Mouse (Mus musculus) midbrain, embryonic 12.5 days (tissue): Measurements from ENCODE around the gene Cdk16. TPM values are rescaled to one million over a fixed set of nuclear protein-coding genes. Genes with fewer than 3 reads are reported as not detected.

ENCODE experiments used
- ATAC-seq: fragments of 200-750 bp; cut with Nextera tagmentation; 2 replicates; pipeline ENCODE4 v1.8.0; 2017; ENCODE audit warnings: low read depth, moderate TSS enrichment, moderate library complexity; ENCODE audit not compliant: low FRiP score
- H3K27ac ChIP-seq: fragments of 300-500 bp; sonication (generic); replicated peaks from 2 replicates; pipeline ENCODE4 v1.5.1; 2016; ENCODE audit warnings: mild to moderate bottlenecking
- H3K27me3 ChIP-seq: fragments of 300-500 bp; sonication (generic); 2 replicates; pipeline ENCODE4 v1.6.1; 2016; ENCODE audit warnings: mild to moderate bottlenecking
- H3K36me3 ChIP-seq: fragments of 300-500 bp; sonication (generic); 2 replicates; pipeline ENCODE4 v1.6.1; 2016
- H3K4me1 ChIP-seq: fragments of 300-500 bp; sonication (generic); 2 replicates; pipeline ENCODE4 v1.6.1; 2016
- H3K4me2 ChIP-seq: fragments of 300-500 bp; sonication (generic); replicated peaks from 2 replicates; pipeline ENCODE4 v1.6.1; 2016; ENCODE audit warnings: mild to moderate bottlenecking, moderate library complexity
- H3K4me3 ChIP-seq: fragments of 300-500 bp; sonication (generic); 2 replicates; pipeline ENCODE4 v1.5.1; 2016; ENCODE audit warnings: mild to moderate bottlenecking
- H3K9ac ChIP-seq: fragments of 300-500 bp; sonication (generic); replicated peaks from 2 replicates; pipeline ENCODE4 v1.6.1; 2016; ENCODE audit warnings: mild to moderate bottlenecking, moderate library complexity
- H3K9me3 ChIP-seq: fragments of 300-500 bp; sonication (generic); 2 replicates; pipeline ENCODE4 v1.6.1; 2016; ENCODE audit warnings: mild to moderate bottlenecking
- WGBS: fragments of 180-500 bp; shearing (Covaris S2); methylation state at CpG from one replicate; pipeline ENCODE4 v1.1.7; 2016; 5-methylcytosine and 5-hydroxymethylcytosine counted together
- polyA plus RNA-seq: library from polyadenylated mRNA; unstranded; fragments of >200 nt; fragmentation: Nextera tagmentation; extraction: Ambion mirVana; gene quantifications from 2 replicates; pipeline ENCODE4 v1.2.1, GENCODE M21; 2016

The Cdk16 gene
- 136 and 150 TPM in 2 replicates for polyA plus RNA-seq

DNA sequence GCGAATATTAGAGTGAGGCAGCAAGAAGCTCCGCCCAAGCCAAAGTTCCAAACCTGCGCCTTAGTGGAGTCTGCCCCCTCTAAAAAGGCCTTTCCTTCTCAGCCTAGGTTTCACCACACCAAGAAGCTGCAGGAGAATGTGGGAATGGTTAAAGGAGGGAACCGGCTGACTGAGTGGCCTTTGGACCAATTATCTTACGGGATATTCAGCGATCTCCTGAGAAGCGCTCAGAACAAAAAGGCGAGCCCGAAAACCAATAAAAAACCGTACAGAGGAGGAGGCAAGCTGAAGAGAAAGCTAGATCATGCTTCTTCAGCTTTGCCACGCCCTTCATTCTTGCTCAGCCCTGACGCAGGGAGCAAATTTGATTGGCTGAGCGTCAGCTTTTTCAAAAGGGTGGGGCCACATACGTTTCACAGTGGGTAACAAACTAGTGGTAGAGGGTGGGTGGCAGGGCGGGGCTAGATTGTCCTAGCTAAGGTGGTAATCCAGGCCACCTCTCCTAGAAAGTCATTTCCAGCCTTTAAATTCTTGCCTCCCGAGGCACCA is at the start of gene Cdk16:
Gene Cdk16, plus strand, starts transcription at position 436 of the 549 bp plus-strand sequence.
- no peaks in the 10 kb centered on the region for H3K27me3 ChIP-seq
- WGBS = 19% methylated on average over 16 of the region's 16 CpGs
- ATAC-seq = peak; percentile 91
- H3K9ac ChIP-seq = peak within 1 kb of the TSS; percentile 75
- peak within 1 kb of the TSS; percentile 97 for H3K27ac ChIP-seq
- H3K36me3 ChIP-seq = peaks cover 7% of the 10 kb centered on the region
- H3K4me2 ChIP-seq = peak within 1 kb of the TSS; percentile 62
- H3K4me3 ChIP-seq = peak within 1 kb of the TSS; percentile 68
- H3K9me3 ChIP-seq = no peaks in the 10 kb centered on the region
- peaks cover 8% of the 10 kb centered on the region for H3K4me1 ChIP-seq

DNA sequence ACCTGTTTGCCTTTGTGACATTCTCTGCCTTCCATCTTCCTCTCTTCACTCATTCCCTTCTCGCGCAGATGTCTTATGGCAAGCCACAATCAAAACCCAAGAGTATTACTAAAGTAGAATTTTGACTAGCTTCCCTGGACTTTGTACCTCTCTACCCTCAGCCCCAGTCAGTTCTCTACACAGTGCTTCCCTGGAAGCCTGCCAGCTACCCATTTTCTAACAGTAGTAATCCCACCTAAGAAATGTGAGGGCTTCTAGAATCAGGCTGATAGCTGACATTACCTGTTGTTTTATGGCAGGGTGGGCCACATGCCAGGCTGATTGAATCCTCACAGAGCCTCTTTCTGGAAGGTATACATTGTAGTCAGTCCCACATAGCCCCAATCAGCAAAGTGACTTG is 49.6 kb upstream of the Cdk16 start:
- Histone ChIP-seq H3K9me3 (no peaks in the 10 kb centered on the region), H3K36me3 (peaks cover 65% of the 10 kb centered on the region), H3K4me2 (no peak overlapping the region), H3K4me3 (no peak overlapping the region), H3K27me3 (no peaks in the 10 kb centered on the region), H3K4me1 (no peaks in the 10 kb centered on the region), H3K27ac (no peak overlapping the region), H3K9ac (no peak overlapping the region)
- 95% methylated on average over 2 of the region's 2 CpGs for WGBS
- no peak for ATAC-seq

DNA sequence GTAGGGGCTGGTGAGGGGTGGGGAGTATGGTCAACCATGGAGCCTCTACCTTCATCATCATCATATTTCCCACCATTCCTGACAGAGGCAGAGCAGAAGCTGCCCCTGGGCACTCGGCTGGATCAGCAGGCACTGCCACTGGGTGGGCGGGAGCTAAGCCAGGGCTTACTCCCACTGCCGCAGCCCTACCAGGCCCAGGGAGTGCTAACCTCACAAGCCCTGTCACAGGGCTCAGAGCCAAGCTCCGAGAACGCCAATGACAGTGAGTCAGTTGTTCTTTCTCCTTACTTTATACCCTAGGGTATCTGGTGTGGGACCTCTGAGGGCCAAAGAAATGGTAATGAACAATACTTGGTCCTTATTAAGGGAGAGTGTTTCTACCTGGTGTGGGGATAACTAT is 43.0 kb upstream of the Cdk16 start:
- 85% methylated on average over 5 of the region's 5 CpGs for WGBS
- Histone ChIP-seq H3K9ac (no peak overlapping the region), H3K27ac (no peak overlapping the region), H3K27me3 (no peaks in the 10 kb centered on the region), H3K9me3 (no peaks in the 10 kb centered on the region), H3K36me3 (peaks cover 85% of the 10 kb centered on the region), H3K4me3 (no peak overlapping the region), H3K4me2 (no peak overlapping the region), H3K4me1 (no peaks in the 10 kb centered on the region)
- ATAC-seq = no peak

DNA sequence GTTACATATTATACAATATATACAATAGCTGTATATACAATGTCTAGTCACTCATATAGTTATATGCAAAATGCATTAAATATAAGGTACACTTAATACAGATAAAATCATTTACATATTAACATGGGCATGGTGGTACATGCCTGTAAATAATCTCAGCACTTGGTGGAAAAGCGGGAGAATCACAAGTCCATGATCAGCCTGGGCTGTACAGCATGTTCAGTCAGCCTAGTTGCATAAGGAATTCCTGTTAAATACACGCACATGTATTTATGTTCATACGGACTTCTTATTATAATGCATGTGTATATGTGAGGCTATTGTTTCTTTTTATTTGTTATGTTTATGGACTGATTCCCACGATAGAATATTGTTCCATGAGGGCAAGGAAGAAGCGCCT is 30.2 kb upstream of the Cdk16 start:
- Histone ChIP-seq H3K27me3 (no peaks in the 10 kb centered on the region), H3K27ac (no peak overlapping the region), H3K9ac (no peak overlapping the region), H3K36me3 (no peaks in the 10 kb centered on the region), H3K4me2 (peak overlapping the region; percentile 61), H3K4me3 (no peak overlapping the region), H3K9me3 (no peaks in the 10 kb centered on the region), H3K4me1 (0 out of 2 replicates have a peak, but pooled peaks cover 4% of the 10 kb centered on the region)
- WGBS = 35% methylated on average over 5 of the region's 5 CpGs
- no peak for ATAC-seq

DNA sequence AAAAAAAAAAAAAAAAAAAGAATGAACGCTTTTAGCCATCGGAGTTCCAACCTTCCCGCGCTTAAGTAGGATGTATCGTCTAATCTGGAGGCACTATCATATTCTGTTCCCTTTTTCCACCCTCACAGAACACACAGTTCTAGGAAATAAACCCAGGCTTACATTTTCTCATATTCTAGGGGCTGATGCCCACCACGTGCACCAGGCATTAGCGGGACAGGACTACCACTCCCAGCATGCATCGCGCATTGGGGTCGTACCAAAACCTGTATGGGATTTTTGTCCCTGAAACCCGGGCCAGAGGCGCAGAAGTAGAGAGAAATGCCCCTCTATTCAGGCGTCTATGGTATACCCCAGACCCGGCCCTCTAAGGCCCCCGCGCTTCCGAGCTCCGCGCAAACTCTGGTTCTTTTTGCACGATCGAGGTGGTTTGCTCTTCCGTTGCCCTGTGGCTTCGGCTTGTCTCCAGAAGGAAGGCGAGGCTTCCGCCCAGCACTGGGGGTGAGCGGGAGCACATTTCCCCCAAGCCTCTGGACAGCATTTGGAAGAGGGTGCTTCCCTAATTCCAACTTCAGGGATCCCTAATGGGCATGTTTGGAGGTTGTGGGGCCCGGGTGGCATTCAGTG is 29.6 kb upstream of the Cdk16 start, which contains the start of gene Uba1:
Gene Uba1, plus strand, starts transcription at position 301 of the 627 bp plus-strand sequence.
- peak; percentile 79 for ATAC-seq
- H3K36me3 ChIP-seq = no peaks in the 10 kb centered on the region
- H3K4me3 ChIP-seq = peak within 1 kb of the TSS; percentile 46
- no peaks in the 10 kb centered on the region for H3K9me3 ChIP-seq
- peak within 1 kb of the TSS; percentile 61 for H3K4me2 ChIP-seq
- H3K27me3 ChIP-seq = no peaks in the 10 kb centered on the region
- WGBS = 20% methylated on average over 27 of the region's 27 CpGs
- peak within 1 kb of the TSS; percentile 37; the same call in 1 of the 2 replicates for H3K9ac ChIP-seq
- no peak within 1 kb of the TSS for H3K27ac ChIP-seq
- 0 out of 2 replicates have a peak, but pooled peaks cover 4% of the 10 kb centered on the region for H3K4me1 ChIP-seq

DNA sequence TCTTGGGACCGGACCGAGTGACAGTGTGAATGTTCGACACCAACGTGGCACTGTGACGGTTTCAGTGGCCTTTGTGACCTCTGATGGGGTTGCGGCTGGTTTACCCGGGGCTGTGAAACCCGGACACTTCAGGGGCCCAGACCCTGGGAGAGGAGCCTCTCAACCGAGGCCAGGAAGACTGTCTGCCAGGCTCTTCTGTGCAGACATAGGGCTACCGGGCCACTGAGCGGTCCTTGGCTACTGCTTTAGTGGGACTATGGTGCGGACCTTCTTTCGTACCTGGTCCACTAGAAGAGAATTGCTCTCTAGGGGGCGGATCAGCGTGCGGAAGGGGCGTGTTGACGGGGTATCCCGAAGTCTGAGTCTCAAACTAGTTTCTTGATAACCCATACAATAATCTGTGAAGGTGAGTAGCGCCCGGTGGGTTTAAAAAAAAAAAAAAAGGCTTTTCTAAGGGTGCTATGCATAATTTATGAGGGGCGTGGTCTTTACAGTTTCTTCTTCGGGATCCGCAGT is 28.8 kb upstream of the Cdk16 start:
- Histone ChIP-seq H3K4me1 (0 out of 2 replicates have a peak, but pooled peaks cover 4% of the 10 kb centered on the region), H3K36me3 (no peaks in the 10 kb centered on the region), H3K9ac (peak overlapping the region; percentile 37; the same call in 1 of the 2 replicates), H3K4me2 (peak overlapping the region; percentile 61), H3K27me3 (no peaks in the 10 kb centered on the region), H3K27ac (no peak overlapping the region), H3K9me3 (no peaks in the 10 kb centered on the region), H3K4me3 (peak overlapping the region; percentile 46)
- WGBS = 22% methylated on average over 24 of the region's 24 CpGs
- no peak for ATAC-seq

DNA sequence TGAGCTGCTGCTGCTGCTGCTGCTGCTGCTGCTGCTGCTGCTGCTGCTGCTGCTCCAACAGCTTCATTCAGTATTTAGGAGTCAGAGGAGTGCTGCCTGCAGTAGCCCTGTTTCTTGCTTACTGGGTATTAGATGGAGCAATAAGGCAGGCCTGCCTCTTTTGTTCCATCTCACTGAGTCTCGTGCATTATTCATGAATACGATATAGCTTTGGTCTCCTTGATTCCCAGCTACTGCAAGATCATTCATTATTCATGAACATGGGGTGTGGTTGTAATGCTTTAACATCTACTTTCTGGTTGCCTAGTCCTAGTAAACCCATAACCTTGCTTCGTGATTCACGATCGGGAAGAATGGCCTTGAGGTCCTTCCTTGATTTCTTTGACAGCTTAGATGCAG is 25.4 kb upstream of the Cdk16 start:
- Histone ChIP-seq H3K4me3 (peak overlapping the region; percentile 65; the same call in 1 of the 2 replicates), H3K9ac (no peak overlapping the region), H3K27ac (peak overlapping the region; percentile 86), H3K36me3 (peaks cover 6% of the 10 kb centered on the region; the same call in 1 of the 2 replicates), H3K9me3 (no peaks in the 10 kb centered on the region), H3K4me1 (0 out of 2 replicates have a peak, but pooled peaks cover 4% of the 10 kb centered on the region), H3K4me2 (peak overlapping the region; percentile 34), H3K27me3 (no peaks in the 10 kb centered on the region)
- peak; percentile 85 for ATAC-seq
- WGBS = 32% methylated on average over 5 of the region's 5 CpGs

DNA sequence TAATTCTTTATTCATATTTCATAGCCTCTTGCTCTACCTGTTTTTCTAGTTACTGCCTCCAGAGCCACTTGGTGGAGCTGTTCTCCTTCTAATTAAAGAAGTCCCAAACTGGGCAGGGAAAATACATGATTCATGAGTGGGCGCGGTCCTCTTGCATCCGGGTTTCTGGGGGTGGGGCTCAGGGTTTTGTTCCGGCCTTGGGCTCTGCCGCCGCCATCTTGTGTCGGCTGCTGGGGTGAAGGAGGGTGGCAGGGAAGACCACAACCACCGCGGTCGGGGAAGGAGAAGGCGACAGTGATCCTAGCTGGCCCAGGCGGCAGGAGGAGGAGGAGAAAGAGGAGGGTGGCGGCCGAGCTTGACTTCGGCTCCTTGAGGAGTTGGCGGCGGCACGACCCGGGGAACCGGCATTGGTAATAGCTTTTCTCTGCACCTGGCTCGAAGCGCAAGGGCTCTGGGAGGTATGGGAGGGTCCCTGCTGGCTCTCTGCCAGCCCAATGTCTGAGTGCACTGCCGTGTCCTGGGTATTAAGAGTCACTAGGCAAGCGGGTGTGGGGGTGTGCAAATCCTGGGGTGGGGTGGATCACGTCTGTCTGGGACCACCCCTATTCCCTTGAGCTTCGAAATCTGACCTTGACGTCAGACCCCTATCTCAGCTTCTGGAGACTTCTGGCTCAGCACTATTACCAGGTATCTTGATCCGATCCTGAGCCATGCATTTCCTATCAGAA is 24.9 kb upstream of the Cdk16 start:
- Histone ChIP-seq H3K36me3 (peaks cover 11% of the 10 kb centered on the region), H3K9ac (peak overlapping the region; percentile 70), H3K4me1 (0 out of 2 replicates have a peak, but pooled peaks cover 4% of the 10 kb centered on the region), H3K27ac (peak overlapping the region; percentile 86), H3K4me3 (peak overlapping the region; percentile 65), H3K27me3 (no peaks in the 10 kb centered on the region), H3K4me2 (peak overlapping the region; percentile 57), H3K9me3 (no peaks in the 10 kb centered on the region)
- peak; percentile 89 for ATAC-seq
- 19% methylated on average over 27 of the region's 28 CpGs for WGBS

DNA sequence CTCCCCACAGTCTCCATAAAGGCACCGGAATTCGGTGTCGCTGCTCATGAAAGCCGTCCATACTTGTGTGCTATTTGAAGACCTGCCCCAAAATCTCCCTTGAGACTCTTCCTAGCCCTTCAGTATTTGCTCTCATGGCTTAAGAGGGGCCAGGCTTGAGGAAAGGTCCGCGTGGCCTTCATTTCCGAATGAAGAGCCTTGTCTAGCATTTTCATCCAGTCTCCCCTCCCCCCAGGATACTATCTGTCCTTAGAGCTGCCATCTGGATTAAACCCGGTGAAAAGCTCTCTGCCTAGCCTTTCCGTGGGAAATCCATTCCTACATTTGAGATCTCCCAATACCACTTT is 24.3 kb upstream of the Cdk16 start:
- ATAC-seq = no peak
- H3K4me1 ChIP-seq = 0 out of 2 replicates have a peak, but pooled peaks cover 4% of the 10 kb centered on the region
- 23% methylated on average over 9 of the region's 9 CpGs for WGBS
- peak overlapping the region; percentile 70 for H3K9ac ChIP-seq
- H3K27ac ChIP-seq = peak overlapping the region; percentile 86
- H3K4me3 ChIP-seq = peak overlapping the region; percentile 65
- peaks cover 17% of the 10 kb centered on the region for H3K36me3 ChIP-seq
- peak overlapping the region; percentile 57 for H3K4me2 ChIP-seq
- H3K27me3 ChIP-seq = no peaks in the 10 kb centered on the region
- no peaks in the 10 kb centered on the region for H3K9me3 ChIP-seq

DNA sequence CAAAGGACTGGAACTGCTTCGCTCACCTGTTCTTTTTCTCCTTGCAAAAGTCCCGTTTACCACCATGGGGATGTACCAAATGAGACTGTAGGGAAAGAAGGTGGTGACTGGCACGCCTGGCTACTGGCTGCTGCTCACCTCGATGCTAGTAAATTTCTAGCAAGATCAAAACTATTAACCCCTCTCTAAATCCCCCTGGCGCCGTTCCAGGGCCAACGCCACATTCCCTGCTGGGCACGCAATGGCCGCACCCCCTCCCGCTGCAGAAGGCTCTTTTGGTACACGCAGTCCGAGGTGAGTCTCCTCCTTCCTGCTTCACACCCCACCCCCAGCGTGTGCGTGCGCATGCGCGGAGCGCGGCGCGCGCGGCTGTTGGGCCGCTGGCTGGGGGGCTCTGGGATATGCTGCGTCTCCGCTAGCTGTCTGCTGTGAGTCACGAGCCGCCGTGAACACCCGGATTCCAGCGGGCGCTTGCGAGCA is 354 bp downstream of the Cdk16 start:
- Histone ChIP-seq H3K4me2 (peak overlapping the region; percentile 62), H3K27me3 (no peaks in the 10 kb centered on the region), H3K9me3 (no peaks in the 10 kb centered on the region), H3K9ac (peak overlapping the region; percentile 75), H3K4me1 (peaks cover 8% of the 10 kb centered on the region), H3K36me3 (peaks cover 6% of the 10 kb centered on the region), H3K4me3 (peak overlapping the region; percentile 68), H3K27ac (peak overlapping the region; percentile 97)
- WGBS = 26% methylated on average over 28 of the region's 33 CpGs
- peak; percentile 93 for ATAC-seq

DNA sequence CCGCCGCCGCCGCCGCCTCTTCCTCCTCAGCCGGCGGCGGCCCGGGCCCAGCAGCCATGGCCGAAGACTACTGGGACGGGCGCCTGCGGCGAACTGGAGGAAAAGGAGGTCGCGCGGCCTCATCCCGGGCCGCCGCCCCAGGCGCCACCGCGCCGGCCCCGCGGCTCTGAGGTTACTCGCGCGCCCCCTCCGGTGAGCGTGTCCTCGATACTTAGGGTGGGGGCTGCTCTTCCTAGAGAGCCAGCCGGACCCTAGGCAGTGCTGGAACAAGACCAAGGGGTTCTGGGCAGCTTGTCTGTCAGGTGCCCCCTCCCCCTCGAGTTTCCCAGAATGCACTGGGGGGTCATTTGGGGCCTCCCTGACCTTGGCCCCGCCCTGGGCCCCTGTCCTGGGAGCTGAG is 861 bp downstream of the Cdk16 start:
- Histone ChIP-seq H3K27ac (peak overlapping the region; percentile 97), H3K4me1 (peaks cover 8% of the 10 kb centered on the region), H3K36me3 (peaks cover 9% of the 10 kb centered on the region), H3K9ac (peak overlapping the region; percentile 75), H3K27me3 (no peaks in the 10 kb centered on the region), H3K9me3 (no peaks in the 10 kb centered on the region), H3K4me3 (peak overlapping the region; percentile 68), H3K4me2 (peak overlapping the region; percentile 62)
- WGBS = 12% methylated on average over 18 of the region's 35 CpGs
- peak; percentile 73 for ATAC-seq
